Mouse (Mus musculus): ENCODE results near the gene Pcnx. TPM values are rescaled to one million over a fixed set of nuclear protein-coding genes. Genes with fewer than 3 reads are reported as not detected.

Gene Pcnx
- polyA plus RNA-seq, 1 experiment from 2014 or later = 9.9 TPM

DNA sequence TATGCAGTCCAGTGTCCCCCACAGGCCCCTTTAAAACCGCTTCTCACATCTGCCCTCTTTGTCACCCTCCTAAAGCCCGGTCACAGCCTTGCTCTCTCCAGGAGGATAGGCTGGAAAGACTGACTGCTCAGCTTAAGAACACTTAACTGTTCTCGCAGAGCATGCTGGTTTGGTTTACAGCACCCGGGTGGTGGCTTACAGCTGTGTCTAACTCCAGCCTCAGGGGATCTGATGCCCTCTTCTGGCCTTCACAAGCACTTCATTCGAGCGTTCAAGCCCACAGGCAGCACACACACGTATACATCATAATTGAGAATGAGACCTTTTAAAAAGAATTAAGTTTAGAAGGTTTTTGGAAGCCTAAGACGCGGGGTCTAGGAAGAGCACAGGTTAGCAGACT lies 81.4 kb downstream of the Pcnx start:
- ATAC-seq = no peak
- H3K9me3 ChIP-seq (replicated peaks; ENCODE audit: control insufficient read depth, low read length, poor library complexity, severe bottlenecking) = no peaks in the 10 kb centered on the region
- H3K4me1 ChIP-seq (ENCODE audit: control insufficient read depth, insufficient read depth, low read length) = no peaks in the 10 kb centered on the region
- H3K27ac ChIP-seq (ENCODE audit: low read length) = no peak overlapping the region
- H3K4me3 ChIP-seq (ENCODE audit: low read depth, low read length) = no peak overlapping the region
- no peak overlapping the region for H3K4me2 ChIP-seq (ENCODE audit: low read length)
- no peaks in the 10 kb centered on the region for H3K36me3 ChIP-seq (ENCODE audit: control insufficient read depth, insufficient read depth, low read length)
- H3K9ac ChIP-seq (ENCODE audit: low read depth, low read length) = no peak overlapping the region
- no peaks in the 10 kb centered on the region for H3K27me3 ChIP-seq (ENCODE audit: control insufficient read depth, insufficient read depth, low read depth, low read length)
- WGBS = 84% methylated on average over 9 of the region's 9 CpGs

DNA sequence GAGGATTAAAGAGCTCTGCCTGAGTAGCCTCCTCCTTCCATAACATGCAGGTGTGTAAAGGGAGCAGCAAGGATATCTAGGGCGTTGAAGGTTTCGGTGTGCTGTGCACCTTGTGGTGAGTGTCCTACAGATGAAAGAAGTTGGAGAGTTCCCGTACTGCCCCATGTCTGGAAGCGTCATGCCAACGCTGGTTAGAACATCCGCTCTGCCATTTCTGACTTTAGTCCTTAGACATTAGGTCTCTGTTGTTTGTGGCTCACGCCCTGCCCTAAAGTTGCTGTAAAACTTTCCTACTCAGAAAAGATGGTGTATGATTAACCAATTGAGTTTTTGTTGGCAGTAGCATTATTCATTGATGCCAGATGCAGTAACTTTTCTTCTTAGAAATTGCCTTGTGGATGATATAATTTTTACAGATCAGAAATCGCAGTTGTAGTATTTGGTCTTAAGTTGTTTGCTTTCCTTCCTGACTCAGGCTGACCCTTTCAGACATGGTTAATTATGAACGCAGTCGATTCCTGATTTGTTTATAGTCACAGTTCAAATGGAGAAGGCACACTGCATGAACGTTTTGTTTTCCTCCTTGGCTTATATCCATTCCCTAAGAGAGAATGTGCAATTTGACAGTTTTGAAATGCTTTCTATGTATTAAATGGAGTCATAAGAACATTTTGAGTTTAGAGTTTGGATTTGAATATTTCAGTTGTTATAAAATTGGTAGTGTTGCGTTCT lies 83.7 kb downstream of the Pcnx start:
- no peak overlapping the region for H3K27ac ChIP-seq (ENCODE audit: low read length)
- no peak overlapping the region for H3K4me2 ChIP-seq (ENCODE audit: low read length)
- H3K9ac ChIP-seq (ENCODE audit: low read depth, low read length) = no peak overlapping the region
- H3K36me3 ChIP-seq (ENCODE audit: control insufficient read depth, insufficient read depth, low read length) = no peaks in the 10 kb centered on the region
- H3K27me3 ChIP-seq (ENCODE audit: control insufficient read depth, insufficient read depth, low read depth, low read length) = no peaks in the 10 kb centered on the region
- H3K9me3 ChIP-seq (replicated peaks; ENCODE audit: control insufficient read depth, low read length, poor library complexity, severe bottlenecking) = no peaks in the 10 kb centered on the region
- 86% methylated on average over 12 of the region's 12 CpGs for WGBS
- no peaks in the 10 kb centered on the region for H3K4me1 ChIP-seq (ENCODE audit: control insufficient read depth, insufficient read depth, low read length)
- H3K4me3 ChIP-seq (ENCODE audit: low read depth, low read length) = no peak overlapping the region
- no peak for ATAC-seq

DNA sequence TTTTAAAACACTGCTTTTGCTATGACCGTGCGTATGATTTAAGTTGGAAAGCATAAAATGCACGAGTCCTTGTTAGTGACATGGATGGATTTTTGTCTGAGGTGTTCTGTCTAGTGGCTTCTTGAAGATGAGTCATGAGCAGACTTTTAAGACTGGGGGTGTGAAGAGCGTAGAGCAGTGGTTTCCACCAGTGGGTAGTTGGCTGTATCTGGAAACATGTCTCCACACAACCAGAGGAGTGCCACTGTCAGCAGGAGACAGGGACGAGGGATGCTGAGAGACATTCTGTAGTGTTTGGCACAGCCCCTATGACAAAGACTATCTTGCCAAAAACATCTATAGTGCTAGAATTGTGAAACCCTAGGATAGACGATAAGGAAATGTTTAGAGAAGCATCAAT lies 89.2 kb downstream of the Pcnx start:
- H3K9ac ChIP-seq (ENCODE audit: low read depth, low read length) = no peak overlapping the region
- H3K9me3 ChIP-seq (replicated peaks; ENCODE audit: control insufficient read depth, low read length, poor library complexity, severe bottlenecking) = no peaks in the 10 kb centered on the region
- no peak overlapping the region for H3K4me3 ChIP-seq (ENCODE audit: low read depth, low read length)
- no peak overlapping the region for H3K27ac ChIP-seq (ENCODE audit: low read length)
- no peaks in the 10 kb centered on the region for H3K4me1 ChIP-seq (ENCODE audit: control insufficient read depth, insufficient read depth, low read length)
- H3K27me3 ChIP-seq (ENCODE audit: control insufficient read depth, insufficient read depth, low read depth, low read length) = no peaks in the 10 kb centered on the region
- no peak overlapping the region for H3K4me2 ChIP-seq (ENCODE audit: low read length)
- peaks cover 8% of the 10 kb centered on the region for H3K36me3 ChIP-seq (ENCODE audit: control insufficient read depth, insufficient read depth, low read length)
- 95% methylated on average over 6 of the region's 6 CpGs for WGBS
- ATAC-seq = no peak

DNA sequence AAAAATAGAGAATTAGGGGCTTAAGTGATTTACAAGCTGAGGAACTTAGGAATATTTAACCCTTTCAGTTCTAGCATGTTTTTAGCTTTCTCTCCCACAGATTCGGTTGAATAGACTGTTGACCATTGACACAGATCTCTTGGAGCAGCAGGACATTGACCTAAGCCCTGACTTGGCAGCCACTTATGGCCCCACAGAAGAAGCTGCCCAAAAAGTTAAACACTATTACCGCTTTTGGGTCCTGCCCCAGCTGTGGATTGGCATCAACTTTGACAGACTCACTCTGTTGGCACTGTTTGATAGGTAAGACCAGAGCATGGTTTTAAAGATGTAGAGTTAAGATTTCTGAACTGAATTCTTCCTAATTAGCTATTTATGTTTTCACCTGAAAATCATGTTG lies 90.2 kb downstream of the Pcnx start:
- no peak overlapping the region for H3K4me3 ChIP-seq (ENCODE audit: low read depth, low read length)

DNA sequence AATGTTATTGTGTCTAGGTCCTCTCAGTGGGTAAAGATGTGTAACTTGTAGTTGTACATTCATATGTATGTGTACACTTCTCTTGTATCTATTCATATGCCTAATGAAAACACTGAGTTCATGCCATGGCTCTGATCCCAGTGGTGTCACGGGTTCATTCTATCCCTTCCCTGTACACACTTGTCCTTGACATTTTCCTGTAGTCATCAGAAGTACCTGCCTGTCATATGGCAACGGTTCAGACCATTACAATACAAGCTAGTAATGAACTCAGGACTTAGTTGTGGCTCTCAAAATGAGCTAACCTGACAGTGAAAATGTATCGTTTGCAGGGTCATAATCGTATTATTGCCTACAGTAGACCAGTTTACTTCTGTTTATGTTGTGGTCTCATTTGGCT lies 98.5 kb downstream of the Pcnx start:
- H3K27me3 ChIP-seq (ENCODE audit: control insufficient read depth, insufficient read depth, low read depth, low read length) = no peaks in the 10 kb centered on the region
- H3K9me3 ChIP-seq (replicated peaks; ENCODE audit: control insufficient read depth, low read length, poor library complexity, severe bottlenecking) = no peaks in the 10 kb centered on the region
- no peak for ATAC-seq
- no peaks in the 10 kb centered on the region for H3K4me1 ChIP-seq (ENCODE audit: control insufficient read depth, insufficient read depth, low read length)
- WGBS = 91% methylated on average over 4 of the region's 4 CpGs
- no peak overlapping the region for H3K9ac ChIP-seq (ENCODE audit: low read depth, low read length)
- H3K27ac ChIP-seq (ENCODE audit: low read length) = no peak overlapping the region
- H3K4me3 ChIP-seq (ENCODE audit: low read depth, low read length) = no peak overlapping the region
- no peaks in the 10 kb centered on the region for H3K36me3 ChIP-seq (ENCODE audit: control insufficient read depth, insufficient read depth, low read length)
- H3K4me2 ChIP-seq (ENCODE audit: low read length) = no peak overlapping the region

More for the DNA sequence above, 90.2 kb downstream of the Pcnx start:
- H3K27me3 ChIP-seq (ENCODE audit: control insufficient read depth, insufficient read depth, low read depth, low read length) = no peaks in the 10 kb centered on the region
- H3K4me2 ChIP-seq (ENCODE audit: low read length) = no peak overlapping the region
- ATAC-seq = no peak
- peaks cover 8% of the 10 kb centered on the region for H3K36me3 ChIP-seq (ENCODE audit: control insufficient read depth, insufficient read depth, low read length)
- no peaks in the 10 kb centered on the region for H3K4me1 ChIP-seq (ENCODE audit: control insufficient read depth, insufficient read depth, low read length)
- no peaks in the 10 kb centered on the region for H3K9me3 ChIP-seq (replicated peaks; ENCODE audit: control insufficient read depth, low read length, poor library complexity, severe bottlenecking)
- no peak overlapping the region for H3K27ac ChIP-seq (ENCODE audit: low read length)
- no peak overlapping the region for H3K9ac ChIP-seq (ENCODE audit: low read depth, low read length)
- 90% methylated on average over 2 of the region's 2 CpGs for WGBS

DNA sequence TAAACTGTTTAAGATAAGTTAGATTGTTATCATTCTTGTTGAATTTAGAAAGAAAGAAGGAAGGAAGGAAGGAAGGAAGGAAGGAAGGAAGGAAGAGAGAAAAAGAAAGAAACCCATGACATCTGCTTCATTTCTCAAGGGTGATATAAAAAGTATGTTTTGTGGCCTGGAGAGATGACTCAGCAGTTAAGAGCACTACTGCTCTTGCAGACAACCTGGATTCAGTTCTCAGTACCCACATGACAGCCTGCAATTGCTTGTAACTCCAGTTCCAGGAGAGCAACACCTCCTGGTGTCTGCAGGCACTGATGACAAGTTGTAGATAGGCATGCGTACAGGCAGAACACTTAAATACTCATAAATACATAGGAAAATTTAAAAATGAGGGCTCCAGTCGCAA lies 105.6 kb downstream of the Pcnx start:
- Histone ChIP-seq H3K9me3 (replicated peaks; ENCODE audit: control insufficient read depth, low read length, poor library complexity, severe bottlenecking) (no peaks in the 10 kb centered on the region), H3K27ac (ENCODE audit: low read length) (no peak overlapping the region), H3K4me3 (ENCODE audit: low read depth, low read length) (no peak overlapping the region), H3K4me1 (ENCODE audit: control insufficient read depth, insufficient read depth, low read length) (no peaks in the 10 kb centered on the region), H3K4me2 (ENCODE audit: low read length) (no peak overlapping the region), H3K27me3 (ENCODE audit: control insufficient read depth, insufficient read depth, low read depth, low read length) (no peaks in the 10 kb centered on the region), H3K9ac (ENCODE audit: low read depth, low read length) (no peak overlapping the region), H3K36me3 (ENCODE audit: control insufficient read depth, insufficient read depth, low read length) (peaks cover 17% of the 10 kb centered on the region)
- 94% methylated on average over 2 of the region's 2 CpGs for WGBS
- no peak for ATAC-seq

DNA sequence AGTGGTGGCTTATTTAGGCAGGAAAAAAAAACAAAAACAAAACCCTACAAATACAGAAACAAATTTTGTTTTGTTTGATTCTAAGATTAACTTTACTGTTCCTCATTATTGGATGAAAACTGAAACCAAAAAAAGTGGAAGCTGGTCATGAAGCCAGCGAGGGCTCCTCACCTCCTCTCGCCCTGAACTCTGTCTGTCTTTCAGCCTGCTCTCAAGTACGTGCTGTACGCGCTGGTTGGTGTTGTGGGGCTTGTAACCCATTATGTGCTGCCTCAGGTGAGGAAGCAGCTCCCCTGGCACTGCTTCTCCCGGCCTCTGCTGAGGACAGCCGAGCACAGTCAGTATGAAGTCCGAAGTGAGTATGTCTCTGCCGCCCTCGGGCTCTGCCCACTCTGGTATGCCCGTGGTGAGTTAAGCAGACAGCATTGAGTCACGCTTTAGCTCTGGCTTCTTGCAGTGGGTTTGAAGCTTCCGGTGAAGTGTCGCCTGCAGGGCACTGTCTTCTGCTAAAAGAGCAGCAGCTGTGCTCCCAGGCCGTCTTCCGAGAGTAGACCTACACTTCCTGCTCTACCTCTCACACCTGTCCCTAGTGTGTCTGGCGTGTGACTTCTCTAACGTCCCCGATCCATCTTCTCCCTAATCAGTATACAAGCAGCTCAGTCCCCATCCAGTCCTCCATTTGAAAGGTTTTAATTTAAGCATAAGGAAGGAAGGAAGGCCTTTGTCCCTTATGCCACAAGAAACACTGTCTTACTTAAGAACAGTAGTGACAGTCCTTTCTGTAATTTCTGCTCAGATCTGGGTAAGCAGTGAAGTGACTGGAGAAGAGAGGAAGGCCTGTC lies 111.4 kb downstream of the Pcnx start:
- WGBS = 92% methylated on average over 19 of the region's 19 CpGs
- Histone ChIP-seq H3K27me3 (ENCODE audit: control insufficient read depth, insufficient read depth, low read depth, low read length) (no peaks in the 10 kb centered on the region), H3K36me3 (ENCODE audit: control insufficient read depth, insufficient read depth, low read length) (peaks cover 19% of the 10 kb centered on the region), H3K4me3 (ENCODE audit: low read depth, low read length) (no peak overlapping the region), H3K9me3 (replicated peaks; ENCODE audit: control insufficient read depth, low read length, poor library complexity, severe bottlenecking) (no peaks in the 10 kb centered on the region), H3K4me2 (ENCODE audit: low read length) (no peak overlapping the region), H3K9ac (ENCODE audit: low read depth, low read length) (no peak overlapping the region), H3K4me1 (ENCODE audit: control insufficient read depth, insufficient read depth, low read length) (no peaks in the 10 kb centered on the region), H3K27ac (ENCODE audit: low read length) (no peak overlapping the region)
- no peak for ATAC-seq

DNA sequence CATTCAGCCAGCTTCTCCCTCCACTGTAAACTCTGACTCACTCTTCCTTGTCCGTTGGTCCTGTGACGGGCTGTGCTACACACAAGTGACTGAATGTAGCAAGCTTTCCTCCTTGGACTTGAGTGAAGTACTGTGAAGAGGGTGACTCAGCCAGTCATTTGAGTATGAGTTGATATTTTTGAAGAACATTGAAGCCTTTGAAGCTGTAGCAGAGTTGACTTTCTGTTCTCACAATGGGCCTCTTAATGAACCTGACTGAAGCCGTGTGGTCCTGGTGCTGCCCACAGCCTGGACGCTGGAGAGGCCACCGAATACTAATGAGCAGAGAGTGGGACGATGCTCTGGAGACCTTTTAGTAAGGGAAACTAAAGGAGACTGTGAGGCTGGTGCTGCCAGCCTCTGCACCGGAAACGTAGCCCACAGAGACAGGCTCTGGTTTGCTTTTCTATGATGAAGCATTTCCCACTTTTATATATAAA lies 112.1 kb downstream of the Pcnx start:
- 68% methylated on average over 8 of the region's 8 CpGs for WGBS

DNA sequence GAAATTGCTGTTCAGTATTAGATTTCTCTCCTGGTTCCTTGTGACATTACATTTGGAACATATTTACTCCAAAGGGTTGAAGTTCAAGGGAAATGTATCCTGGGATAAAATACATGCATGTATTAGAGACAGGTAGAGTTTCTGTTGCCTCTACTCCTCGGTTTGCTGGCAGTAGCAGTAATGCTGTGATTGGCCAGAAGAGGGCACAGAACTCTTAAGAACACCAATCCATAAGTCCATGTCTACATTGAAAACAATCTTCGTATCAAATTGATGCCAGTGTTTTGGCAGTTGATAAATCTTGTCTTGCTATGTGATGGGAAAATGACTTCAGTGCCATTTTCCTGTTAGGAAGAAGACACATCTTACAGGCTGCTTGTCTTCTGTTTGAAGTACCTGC lies 115.0 kb downstream of the Pcnx start:
- WGBS = 59% methylated on average over 2 of the region's 2 CpGs
- peaks cover 17% of the 10 kb centered on the region for H3K36me3 ChIP-seq (ENCODE audit: control insufficient read depth, insufficient read depth, low read length)

More for the DNA sequence above, 112.1 kb downstream of the Pcnx start:
- no peak for ATAC-seq
- Histone ChIP-seq H3K27me3 (ENCODE audit: control insufficient read depth, insufficient read depth, low read depth, low read length) (no peaks in the 10 kb centered on the region), H3K4me3 (ENCODE audit: low read depth, low read length) (no peak overlapping the region), H3K4me1 (ENCODE audit: control insufficient read depth, insufficient read depth, low read length) (no peaks in the 10 kb centered on the region), H3K9ac (ENCODE audit: low read depth, low read length) (no peak overlapping the region), H3K27ac (ENCODE audit: low read length) (no peak overlapping the region), H3K9me3 (replicated peaks; ENCODE audit: control insufficient read depth, low read length, poor library complexity, severe bottlenecking) (no peaks in the 10 kb centered on the region), H3K4me2 (ENCODE audit: low read length) (no peak overlapping the region), H3K36me3 (ENCODE audit: control insufficient read depth, insufficient read depth, low read length) (peaks cover 19% of the 10 kb centered on the region)

More for the DNA sequence above, 115.0 kb downstream of the Pcnx start:
- H3K4me3 ChIP-seq (ENCODE audit: low read depth, low read length) = no peak overlapping the region
- no peak overlapping the region for H3K27ac ChIP-seq (ENCODE audit: low read length)
- H3K4me1 ChIP-seq (ENCODE audit: control insufficient read depth, insufficient read depth, low read length) = no peaks in the 10 kb centered on the region
- no peak overlapping the region for H3K9ac ChIP-seq (ENCODE audit: low read depth, low read length)
- no peak for ATAC-seq
- H3K27me3 ChIP-seq (ENCODE audit: control insufficient read depth, insufficient read depth, low read depth, low read length) = no peaks in the 10 kb centered on the region
- H3K9me3 ChIP-seq (replicated peaks; ENCODE audit: control insufficient read depth, low read length, poor library complexity, severe bottlenecking) = no peaks in the 10 kb centered on the region
- H3K4me2 ChIP-seq (ENCODE audit: low read length) = no peak overlapping the region
